Mouse (Mus musculus) ES-Bruce4 (cell line): Measurements from ENCODE around the gene Ss18l1.

Experiments used
- CTCF ChIP-seq: IDR thresholded peaks from one replicate; pipeline ENCODE4 v1.8.1; 2011; ENCODE audit warnings: low read depth, low read length
- EP300 ChIP-seq: IDR thresholded peaks from 2 replicates; pipeline ENCODE4 v1.6.1; 2011; ENCODE audit warnings: low read depth, low read length; ENCODE audit not compliant: insufficient read depth

GRCm38 (mm10) chr2:179993071-179993470 is 49.2 kb upstream of the Ss18l1 start:
- TF ChIP-seq CTCF = no peak
- TF ChIP-seq EP300 = no peak
